Mouse (Mus musculus) urinary bladder, postnatal 14 days (tissue): ENCODE measurements around the gene Ttll9.

Experiments
- DNase-seq: peaks from one replicate; pipeline ENCODE4 v3.0.0; 2021; ENCODE audit warnings: low spot score

The Ttll9 gene

GRCm38 (mm10) chr2:153052700-153053351 lies 90.5 kb downstream of the Ttll9 start:
- DNase-seq: no peak

GRCm38 (mm10) chr2:153053896-153054295 lies 91.6 kb downstream of the Ttll9 start:
- DNase-seq: no peak

GRCm38 (mm10) chr2:153055270-153055920 lies 93.1 kb downstream of the Ttll9 start:
- DNase-seq: no peak
